Mouse (Mus musculus) liver, embryonic 15.5 days (tissue): ENCODE data around the gene Kpnb1. TPM values are rescaled to one million over a fixed set of nuclear protein-coding genes. Genes with fewer than 3 reads are reported as not detected.
A peak's percentile ranks its signal among the peaks of the same experiment; 100 is the strongest.

ENCODE experiments used
- ATAC-seq: fragments of 200-750 bp; cut with Nextera tagmentation; 2 replicates; pipeline ENCODE4 v1.8.0; 2017; ENCODE audit warnings: moderate number of reproducible peaks, mild to moderate bottlenecking, moderate library complexity; ENCODE audit not compliant: insufficient read depth
- H3K27ac ChIP-seq: fragments of 300-500 bp; sonication (generic); replicated peaks from 2 replicates; pipeline ENCODE4 v1.5.1; 2015; ENCODE audit warnings: mild to moderate bottlenecking, inconsistent platforms
- H3K27me3 ChIP-seq: fragments of 300-500 bp; sonication (generic); 2 replicates; pipeline ENCODE4 v1.6.1; 2015; ENCODE audit warnings: mild to moderate bottlenecking, inconsistent platforms
- H3K36me3 ChIP-seq: fragments of 300-500 bp; sonication (generic); replicated peaks from 2 replicates; pipeline ENCODE4 v1.6.1; 2015; ENCODE audit warnings: moderate library complexity, mild to moderate bottlenecking, inconsistent platforms
- H3K4me1 ChIP-seq: fragments of 300-500 bp; sonication (generic); replicated peaks from 2 replicates; pipeline ENCODE4 v1.6.1; 2015; ENCODE audit warnings: inconsistent platforms
- H3K4me2 ChIP-seq: fragments of 300-500 bp; sonication (generic); 2 replicates; pipeline ENCODE4 v1.6.1; 2015; ENCODE audit warnings: moderate library complexity, mild to moderate bottlenecking, inconsistent platforms
- H3K4me3 ChIP-seq: fragments of 300-500 bp; sonication (generic); replicated peaks from 2 replicates; pipeline ENCODE4 v1.5.1; 2015; ENCODE audit warnings: mild to moderate bottlenecking, inconsistent platforms
- H3K9ac ChIP-seq: fragments of 300-500 bp; sonication (generic); 2 replicates; pipeline ENCODE4 v1.6.1; 2015; ENCODE audit warnings: moderate library complexity, mild to moderate bottlenecking, inconsistent platforms
- H3K9me3 ChIP-seq: fragments of 300-500 bp; sonication (generic); replicated peaks from 2 replicates; pipeline ENCODE4 v1.6.1; 2016; ENCODE audit warnings: inconsistent platforms
- WGBS: fragments of 180-500 bp; shearing (Covaris S2); methylation state at CpG from one replicate; pipeline ENCODE4 v1.1.7; 2015; ENCODE audit warnings: mixed read lengths; ENCODE audit not compliant: insufficient replicate concordance; 5-methylcytosine and 5-hydroxymethylcytosine counted together
- polyA plus RNA-seq: library from polyadenylated mRNA; unstranded; fragments of >200 nt; fragmentation: Nextera tagmentation; extraction: Ambion mirVana; gene quantifications from 2 replicates; pipeline ENCODE4 v1.2.1, GENCODE M21; 2015

The Kpnb1 gene
- 18.4 and 18.6 TPM in 2 replicates for polyA plus RNA-seq

DNA sequence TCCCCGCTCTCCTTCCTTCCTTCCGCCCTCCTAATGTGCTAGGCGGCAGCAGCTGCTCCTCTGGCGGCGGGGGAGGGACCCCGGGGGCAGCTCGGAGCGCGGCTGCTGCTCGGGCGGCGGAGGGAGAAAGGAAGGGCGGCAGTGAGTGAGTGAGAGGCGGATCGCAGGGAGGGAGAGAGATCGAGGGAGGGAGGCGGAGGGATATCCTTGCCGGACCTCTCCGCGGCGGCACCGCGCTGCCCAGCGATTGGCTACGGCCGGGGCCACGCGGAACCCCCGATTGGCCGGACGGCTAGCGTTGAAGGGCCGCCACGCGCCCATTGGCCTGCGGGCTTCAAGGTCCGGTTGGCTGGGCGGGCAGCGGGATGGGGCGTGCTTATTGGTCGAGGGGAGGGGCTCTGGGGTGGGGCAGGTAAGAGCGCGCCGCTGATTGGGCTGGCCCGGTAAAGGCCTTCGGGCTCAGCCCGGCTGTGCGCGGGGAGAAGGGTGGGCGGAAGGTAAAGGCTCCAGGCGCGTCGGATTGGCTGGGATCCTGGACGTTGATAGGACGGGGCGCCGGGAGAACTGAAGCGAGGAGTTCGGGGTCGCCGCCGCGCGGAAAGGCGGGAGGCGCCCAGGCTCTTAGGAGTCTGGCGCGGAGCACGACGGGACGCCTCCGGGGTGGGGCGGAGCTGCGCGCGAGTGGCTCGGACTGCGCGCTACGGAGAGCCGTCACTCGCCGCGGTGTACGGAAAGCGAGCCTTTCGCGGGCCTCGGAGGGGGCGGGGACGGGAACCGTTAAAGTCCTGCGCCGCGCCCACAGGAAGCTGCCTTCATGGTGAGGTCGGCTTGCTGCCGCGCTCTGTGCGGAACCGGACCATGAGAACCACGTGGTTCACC, at the start of gene Kpnb1:
TSS of gene Kpnb1 (minus strand) at position 118 of the 879 bp plus-strand sequence.
- under 1% methylated on average over 100 of the region's 101 CpGs for whole genome bisulfite sequencing
- Histone ChIP-seq H3K9me3 (no peaks in the 10 kb centered on the region), H3K9ac (peak within 1 kb of the TSS; percentile 99), H3K4me3 (peak within 1 kb of the TSS; percentile 92), H3K27ac (peak within 1 kb of the TSS; percentile 98), H3K4me2 (peak within 1 kb of the TSS; percentile 96), H3K27me3 (no peaks in the 10 kb centered on the region), H3K4me1 (peaks cover 60% of the 10 kb centered on the region), H3K36me3 (peaks cover 39% of the 10 kb centered on the region)
- ATAC-seq, result peak; percentile 91

DNA sequence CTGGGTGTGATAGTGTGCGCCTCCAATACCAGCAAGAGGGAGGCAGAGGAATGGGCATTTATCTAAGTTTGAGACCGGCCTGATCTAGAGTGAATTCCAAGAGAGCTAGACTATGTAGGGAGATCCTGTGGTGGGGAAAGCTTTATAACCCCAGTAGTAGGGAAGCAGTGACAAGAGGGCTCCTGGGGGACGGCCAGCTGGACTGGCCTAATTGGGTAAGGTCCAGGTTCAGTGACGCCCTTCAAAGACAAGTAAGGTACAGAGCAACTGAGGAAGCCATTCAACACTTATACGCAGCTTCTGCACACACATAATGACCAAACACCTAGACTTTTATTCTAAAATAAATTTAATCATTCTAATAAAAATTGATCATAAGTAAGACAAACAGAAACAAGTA, 44.8 kb upstream of the Kpnb1 start:
- Histone ChIP-seq H3K4me2 (no peak overlapping the region), H3K9ac (no peak overlapping the region), H3K27me3 (no peaks in the 10 kb centered on the region), H3K27ac (no peak overlapping the region), H3K9me3 (no peaks in the 10 kb centered on the region), H3K4me3 (no peak overlapping the region), H3K36me3 (peaks cover 64% of the 10 kb centered on the region), H3K4me1 (no peaks in the 10 kb centered on the region)
- WGBS, result 84% methylated on average over 5 of the region's 5 CpGs
- ATAC-seq, result no peak

DNA sequence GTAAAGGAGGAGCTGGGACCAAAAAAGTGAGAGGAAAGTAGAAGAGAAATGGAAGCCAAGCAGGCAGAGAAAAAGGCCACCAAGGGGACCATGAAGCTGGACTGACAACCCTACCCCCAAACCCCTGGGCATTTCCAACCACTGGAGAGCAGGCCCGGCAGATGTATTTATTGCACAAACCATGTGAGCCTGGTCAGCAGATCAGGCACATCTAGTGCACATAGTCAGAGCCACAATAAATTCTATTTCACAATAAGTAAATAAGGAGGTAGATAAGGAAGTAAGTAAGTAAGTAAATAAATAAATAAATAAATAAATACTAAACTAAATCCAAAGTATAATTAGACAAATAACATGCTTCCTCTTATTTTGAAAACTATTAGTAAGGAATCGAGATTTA, 41.7 kb upstream of the Kpnb1 start:
- H3K27ac ChIP-seq, result no peak overlapping the region
- no peak overlapping the region for H3K4me2 ChIP-seq
- no peaks in the 10 kb centered on the region for H3K27me3 ChIP-seq
- peaks cover 70% of the 10 kb centered on the region for H3K36me3 ChIP-seq
- ATAC-seq, result no peak
- no peak overlapping the region for H3K4me3 ChIP-seq
- H3K9me3 ChIP-seq, result no peaks in the 10 kb centered on the region
- no peak overlapping the region for H3K9ac ChIP-seq
- WGBS, result 64% methylated on average over 2 of the region's 2 CpGs
- no peaks in the 10 kb centered on the region for H3K4me1 ChIP-seq

GRCm38 (mm10) chr11:97228985-97229384, 41.3 kb upstream of the Kpnb1 start:
- peaks cover 66% of the 10 kb centered on the region for H3K36me3 ChIP-seq
- no peak overlapping the region for H3K4me3 ChIP-seq
- H3K27me3 ChIP-seq, result no peaks in the 10 kb centered on the region
- no peaks in the 10 kb centered on the region for H3K4me1 ChIP-seq
- no peak for ATAC-seq
- H3K9ac ChIP-seq, result no peak overlapping the region
- H3K4me2 ChIP-seq, result no peak overlapping the region
- H3K9me3 ChIP-seq, result no peaks in the 10 kb centered on the region
- 73% methylated on average over 7 of the region's 7 CpGs for WGBS
- H3K27ac ChIP-seq, result no peak overlapping the region

GRCm38 (mm10) chr11:97226131-97226530, 38.5 kb upstream of the Kpnb1 start:
- 90% methylated on average over 1 of the region's 1 CpGs for WGBS
- no peaks in the 10 kb centered on the region for H3K4me1 ChIP-seq
- no peak overlapping the region for H3K27ac ChIP-seq
- no peak overlapping the region for H3K4me2 ChIP-seq
- ATAC-seq, result no peak
- no peaks in the 10 kb centered on the region for H3K9me3 ChIP-seq
- peaks cover 73% of the 10 kb centered on the region for H3K36me3 ChIP-seq
- H3K4me3 ChIP-seq, result no peak overlapping the region
- no peak overlapping the region for H3K9ac ChIP-seq
- no peaks in the 10 kb centered on the region for H3K27me3 ChIP-seq

- Histone ChIP-seq H3K9ac (no peak overlapping the region), H3K9me3 (no peaks in the 10 kb centered on the region), H3K4me1 (no peaks in the 10 kb centered on the region), H3K4me2 (no peak overlapping the region), H3K36me3 (peaks cover 67% of the 10 kb centered on the region), H3K4me3 (no peak overlapping the region), H3K27ac (no peak overlapping the region), H3K27me3 (no peaks in the 10 kb centered on the region)
- 75% methylated on average over 3 of the region's 3 CpGs for WGBS
- no peak for ATAC-seq
Measured at GRCm38 (mm10) chr11:97223485-97223884, 35.8 kb upstream of the Kpnb1 start.

DNA sequence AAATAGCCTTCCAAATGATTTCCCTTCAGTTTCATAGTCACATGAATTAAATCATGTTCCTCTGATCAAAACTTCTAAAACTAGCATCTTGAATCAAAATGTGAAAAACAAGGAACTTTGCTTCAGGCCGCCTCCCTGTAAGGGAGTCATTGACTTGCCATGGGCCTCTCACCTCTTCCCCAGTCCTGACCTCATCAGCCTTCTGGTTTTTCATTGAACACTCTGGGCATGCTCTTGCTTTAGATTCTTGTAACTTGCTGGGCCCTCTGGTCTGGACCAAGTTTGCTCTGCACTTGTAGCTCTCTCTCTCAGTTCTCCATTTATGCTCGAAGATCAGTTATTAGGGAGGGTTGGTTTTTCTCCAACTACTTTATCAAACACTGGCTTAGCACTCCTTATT, 33.9 kb upstream of the Kpnb1 start:
- H3K9ac ChIP-seq, result no peak overlapping the region
- 81% methylated on average over 2 of the region's 2 CpGs for WGBS
- H3K9me3 ChIP-seq, result no peaks in the 10 kb centered on the region
- no peaks in the 10 kb centered on the region for H3K4me1 ChIP-seq
- H3K36me3 ChIP-seq, result peaks cover 71% of the 10 kb centered on the region
- ATAC-seq, result no peak
- H3K4me3 ChIP-seq, result no peak overlapping the region
- no peak overlapping the region for H3K4me2 ChIP-seq
- H3K27ac ChIP-seq, result no peak overlapping the region
- H3K27me3 ChIP-seq, result no peaks in the 10 kb centered on the region

- Histone ChIP-seq H3K4me1 (no peaks in the 10 kb centered on the region), H3K36me3 (peaks cover 73% of the 10 kb centered on the region), H3K4me2 (no peak overlapping the region), H3K9me3 (no peaks in the 10 kb centered on the region), H3K9ac (no peak overlapping the region), H3K27ac (no peak overlapping the region), H3K4me3 (no peak overlapping the region), H3K27me3 (no peaks in the 10 kb centered on the region)
- ATAC-seq, result no peak
- 67% methylated on average over 3 of the region's 3 CpGs for WGBS
Measured at GRCm38 (mm10) chr11:97220211-97220610, 32.5 kb upstream of the Kpnb1 start.

- H3K9me3 ChIP-seq, result no peaks in the 10 kb centered on the region
- peaks cover 82% of the 10 kb centered on the region for H3K36me3 ChIP-seq
- peaks cover 13% of the 10 kb centered on the region; the same call in 1 of the 2 replicates for H3K4me1 ChIP-seq
- H3K27ac ChIP-seq, result no peak overlapping the region
- no peak overlapping the region for H3K4me3 ChIP-seq
- no peak for ATAC-seq
- H3K9ac ChIP-seq, result no peak overlapping the region
- 77% methylated on average over 5 of the region's 5 CpGs for WGBS
- no peak overlapping the region for H3K4me2 ChIP-seq
- no peaks in the 10 kb centered on the region for H3K27me3 ChIP-seq
Measured at GRCm38 (mm10) chr11:97214411-97214810, 26.7 kb upstream of the Kpnb1 start.

GRCm38 (mm10) chr11:97210728-97211400, 23.2 kb upstream of the Kpnb1 start:
- Histone ChIP-seq H3K27ac (peak overlapping the region; percentile 56), H3K9ac (no peak overlapping the region), H3K4me2 (no peak overlapping the region), H3K9me3 (no peaks in the 10 kb centered on the region), H3K36me3 (peaks cover 67% of the 10 kb centered on the region), H3K4me3 (no peak overlapping the region), H3K4me1 (peaks cover 18% of the 10 kb centered on the region), H3K27me3 (no peaks in the 10 kb centered on the region)
- WGBS, result 69% methylated on average over 9 of the region's 9 CpGs
- peak; percentile 51 for ATAC-seq

GRCm38 (mm10) chr11:97207011-97207422, 19.3 kb upstream of the Kpnb1 start:
- 76% methylated on average over 8 of the region's 8 CpGs for WGBS
- H3K27ac ChIP-seq, result no peak overlapping the region
- ATAC-seq, result no peak

More at GRCm38 (mm10) chr11:97207011-97207422, 19.3 kb upstream of the Kpnb1 start:
- peaks cover 18% of the 10 kb centered on the region for H3K4me1 ChIP-seq
- H3K9me3 ChIP-seq, result no peaks in the 10 kb centered on the region
- H3K4me3 ChIP-seq, result no peak overlapping the region
- H3K4me2 ChIP-seq, result no peak overlapping the region
- no peaks in the 10 kb centered on the region for H3K27me3 ChIP-seq
- H3K36me3 ChIP-seq, result peaks cover 33% of the 10 kb centered on the region
- H3K9ac ChIP-seq, result no peak overlapping the region
